Mouse (Mus musculus) intestine, embryonic 14.5 days (tissue): ENCODE data around the gene Gm43191. TPM values are rescaled to one million over a fixed set of nuclear protein-coding genes. Genes with fewer than 3 reads are reported as not detected.

Experiments
- ATAC-seq: fragments of 200-750 bp; cut with Nextera tagmentation; replicated peaks from 2 replicates; pipeline ENCODE4 v1.8.0; 2017; ENCODE audit warnings: low read depth, moderate number of reproducible peaks, moderate TSS enrichment, moderate library complexity; ENCODE audit not compliant: low FRiP score, low TSS enrichment
- DNase-seq: peaks from one replicate; pipeline ENCODE4 v3.0.0-alpha.2; 2018; ENCODE audit warnings: low spot score
- H3K27ac ChIP-seq: fragments of 300-500 bp; sonication (generic); 2 replicates; pipeline ENCODE4 v1.5.1; 2014; ENCODE audit warnings: low read depth, mild to moderate bottlenecking, control low read depth
- H3K27me3 ChIP-seq: fragments of 300-500 bp; sonication (generic); replicated peaks from 2 replicates; pipeline ENCODE4 v1.6.1; 2014; ENCODE audit warnings: low read length, control low read depth; ENCODE audit not compliant: control insufficient read depth, insufficient read depth
- H3K36me3 ChIP-seq: fragments of 300-500 bp; sonication (generic); 2 replicates; pipeline ENCODE4 v1.6.1; 2014; ENCODE audit warnings: low read length, control low read depth; ENCODE audit not compliant: control insufficient read depth, insufficient read depth
- H3K4me1 ChIP-seq: fragments of 300-500 bp; sonication (generic); replicated peaks from 2 replicates; pipeline ENCODE4 v1.6.1; 2014; ENCODE audit warnings: low read length, control low read depth, mixed read lengths; ENCODE audit not compliant: control insufficient read depth, insufficient read depth
- H3K4me2 ChIP-seq: fragments of 300-500 bp; sonication (generic); 2 replicates; pipeline ENCODE4 v1.6.1; 2014; ENCODE audit warnings: low read length
- H3K4me3 ChIP-seq: fragments of 300-500 bp; sonication (generic); 2 replicates; pipeline ENCODE4 v1.5.1; 2014; ENCODE audit warnings: low read depth, low read length, control low read depth, mixed read lengths
- H3K9ac ChIP-seq: fragments of 300-500 bp; sonication (generic); 2 replicates; pipeline ENCODE4 v1.6.1; 2014; ENCODE audit warnings: mild to moderate bottlenecking, low read length
- H3K9me3 ChIP-seq: fragments of 300-500 bp; sonication (generic); 2 replicates; pipeline ENCODE4 v1.6.1; 2016; ENCODE audit warnings: low read length, control low read depth; ENCODE audit not compliant: control insufficient read depth
- WGBS: fragments of 180-500 bp; shearing (Covaris S2); extraction: QIAGEN DNeasy Blood & Tissue Kit; methylation state at CpG from one replicate; pipeline ENCODE4 v1.1.7; 2014; 5-methylcytosine and 5-hydroxymethylcytosine counted together
- polyA plus RNA-seq: library from polyadenylated mRNA; unstranded; fragments of >200 nt; fragmentation: Nextera tagmentation; extraction: Ambion mirVana; gene quantifications from 2 replicates; pipeline ENCODE4 v1.2.1, GENCODE M21; 2014

Gm43191 gene
- polyA plus RNA-seq, 1 experiment from 2014 or later: not detected

DNA sequence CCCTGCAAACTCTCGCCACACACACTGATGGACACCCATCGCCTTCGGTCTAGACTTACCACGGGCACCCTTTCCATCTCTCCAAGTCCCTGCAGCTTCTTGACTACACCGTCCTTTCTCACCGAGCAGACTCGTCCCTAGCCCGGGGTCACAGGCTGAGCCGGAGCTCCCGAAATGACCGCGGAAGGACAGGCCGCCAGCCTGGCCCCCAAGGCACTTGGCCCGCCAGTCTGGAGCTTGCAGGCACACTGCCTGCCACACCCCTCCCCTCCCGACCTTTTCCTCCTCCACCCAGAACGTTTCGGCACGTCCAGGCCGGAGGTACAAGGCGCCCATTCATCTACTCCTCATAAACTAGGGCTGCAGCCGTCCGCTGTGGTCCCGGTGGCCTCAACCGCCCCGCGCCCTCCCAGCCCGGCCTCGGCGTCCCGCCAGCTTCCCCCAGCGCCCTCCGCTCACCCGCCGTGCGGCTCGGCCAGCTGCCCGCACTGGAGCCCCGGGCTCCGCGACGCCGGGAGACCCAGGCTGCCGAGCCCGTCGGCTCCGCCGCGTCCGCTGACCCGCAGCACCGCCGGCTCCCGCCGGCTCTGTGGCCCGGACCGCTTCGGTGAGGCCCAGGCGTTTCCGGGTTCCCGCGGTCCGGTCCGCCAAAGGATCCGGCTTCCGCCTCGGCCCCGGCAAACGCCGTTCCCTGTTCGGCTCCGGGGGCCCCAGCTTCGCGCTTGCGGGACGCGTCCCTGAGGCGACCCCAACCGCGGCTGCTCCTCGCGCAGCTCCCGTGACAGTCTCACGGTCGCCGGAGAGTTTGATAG is 30.8 kb upstream of the Gm43191 start:
- no peaks in the 10 kb centered on the region for H3K9me3 ChIP-seq
- H3K9ac ChIP-seq: peak overlapping the region; percentile 92
- peak overlapping the region; percentile 74 for H3K27ac ChIP-seq
- peaks cover 4% of the 10 kb centered on the region for H3K36me3 ChIP-seq
- ATAC-seq: peak; percentile 91
- WGBS: under 1% methylated on average over 85 of the region's 85 CpGs
- H3K27me3 ChIP-seq: no peaks in the 10 kb centered on the region
- peaks cover 7% of the 10 kb centered on the region for H3K4me1 ChIP-seq
- H3K4me3 ChIP-seq: peak overlapping the region; percentile 87
- DNase-seq: peak; percentile 88
- peak overlapping the region; percentile 94 for H3K4me2 ChIP-seq

DNA sequence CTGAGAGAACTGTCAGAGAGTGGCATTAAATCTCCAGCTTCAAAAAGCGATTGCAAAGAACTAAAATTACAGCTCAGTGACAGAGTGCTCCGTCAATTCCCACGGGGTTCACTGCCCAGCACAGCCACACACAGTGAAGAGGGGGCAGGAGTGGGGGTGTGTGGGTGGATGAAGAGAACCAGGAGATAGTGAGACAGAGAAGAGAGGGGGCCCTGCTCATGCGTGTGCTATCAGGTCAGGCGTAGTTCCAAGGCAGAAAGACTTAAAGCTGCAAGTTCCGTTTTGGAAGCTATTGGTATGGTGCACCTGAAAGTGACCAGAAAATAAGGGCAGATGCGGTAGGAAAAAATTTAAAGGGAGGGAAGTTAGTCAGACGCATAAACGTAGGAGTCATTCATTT is 29.9 kb upstream of the Gm43191 start:
- peak overlapping the region; percentile 94 for H3K4me2 ChIP-seq
- WGBS: 47% methylated on average over 9 of the region's 9 CpGs
- H3K27me3 ChIP-seq: no peaks in the 10 kb centered on the region
- H3K4me3 ChIP-seq: peak overlapping the region; percentile 87
- peaks cover 12% of the 10 kb centered on the region for H3K36me3 ChIP-seq
- no peaks in the 10 kb centered on the region for H3K9me3 ChIP-seq
- H3K27ac ChIP-seq: no peak overlapping the region
- DNase-seq: no peak
- H3K4me1 ChIP-seq: peaks cover 7% of the 10 kb centered on the region
- ATAC-seq: no peak
- no peak overlapping the region for H3K9ac ChIP-seq

DNA sequence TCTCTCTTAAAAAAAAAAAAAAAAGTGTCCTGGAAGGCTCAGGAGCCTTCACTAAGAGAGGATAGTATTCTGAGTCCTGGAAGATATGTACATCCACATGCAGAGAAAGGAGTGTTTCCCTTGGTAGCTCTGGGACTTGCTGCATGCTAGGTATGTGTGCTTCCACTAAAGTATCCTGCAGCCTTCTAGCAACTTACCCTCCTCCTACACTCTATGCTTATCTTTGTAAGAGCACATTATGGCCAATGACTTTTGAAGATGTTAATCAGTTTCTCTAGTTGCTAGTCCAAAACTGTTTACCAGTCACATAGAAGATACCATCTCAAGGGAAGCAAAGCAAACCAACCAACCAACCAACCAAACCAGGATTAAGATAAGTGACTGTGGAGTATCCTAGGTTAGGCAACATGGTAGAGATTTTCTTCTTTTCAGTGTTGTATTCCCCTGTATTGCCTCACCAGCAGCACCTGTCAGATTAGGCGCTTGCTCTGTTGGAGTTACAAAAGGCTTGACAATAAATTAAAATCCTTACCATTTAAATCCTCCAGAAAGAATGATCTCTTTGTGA is 24.7 kb upstream of the Gm43191 start:
- no peaks in the 10 kb centered on the region for H3K27me3 ChIP-seq
- peaks cover 16% of the 10 kb centered on the region for H3K36me3 ChIP-seq
- H3K27ac ChIP-seq: no peak overlapping the region
- no peak for ATAC-seq
- no peaks in the 10 kb centered on the region for H3K4me1 ChIP-seq
- DNase-seq: no peak
- H3K4me2 ChIP-seq: no peak overlapping the region
- H3K9ac ChIP-seq: no peak overlapping the region
- H3K4me3 ChIP-seq: no peak overlapping the region
- no peaks in the 10 kb centered on the region for H3K9me3 ChIP-seq
- WGBS: 85% methylated on average over 1 of the region's 1 CpGs

DNA sequence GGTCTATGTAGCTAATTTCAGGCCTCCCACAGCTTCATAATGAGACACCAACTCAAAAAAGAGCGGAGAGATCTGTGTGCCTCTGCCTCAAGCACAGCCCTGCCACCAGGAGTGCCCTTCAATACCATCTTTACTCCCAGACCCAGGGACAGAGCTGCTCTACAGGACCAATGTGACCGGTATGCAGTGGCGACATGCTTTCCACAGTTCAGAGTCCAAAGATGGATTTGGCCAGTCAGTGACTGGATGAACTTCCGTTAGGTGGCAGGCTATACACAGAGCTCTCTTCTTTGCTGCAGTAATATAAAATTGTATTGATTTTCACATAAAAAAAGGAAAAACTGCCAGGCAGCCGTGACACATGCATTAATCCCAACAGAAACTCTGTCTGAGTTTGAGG is 22.8 kb upstream of the Gm43191 start:
- Histone ChIP-seq H3K9me3 (no peaks in the 10 kb centered on the region), H3K4me3 (no peak overlapping the region), H3K36me3 (peaks cover 16% of the 10 kb centered on the region), H3K9ac (no peak overlapping the region), H3K4me1 (no peaks in the 10 kb centered on the region), H3K4me2 (no peak overlapping the region), H3K27me3 (no peaks in the 10 kb centered on the region), H3K27ac (no peak overlapping the region)
- WGBS: 90% methylated on average over 5 of the region's 5 CpGs
- ATAC-seq (0 out of 2 replicates have a peak, but pooled peaks have one; percentile 40), DNase-seq (no peak)

DNA sequence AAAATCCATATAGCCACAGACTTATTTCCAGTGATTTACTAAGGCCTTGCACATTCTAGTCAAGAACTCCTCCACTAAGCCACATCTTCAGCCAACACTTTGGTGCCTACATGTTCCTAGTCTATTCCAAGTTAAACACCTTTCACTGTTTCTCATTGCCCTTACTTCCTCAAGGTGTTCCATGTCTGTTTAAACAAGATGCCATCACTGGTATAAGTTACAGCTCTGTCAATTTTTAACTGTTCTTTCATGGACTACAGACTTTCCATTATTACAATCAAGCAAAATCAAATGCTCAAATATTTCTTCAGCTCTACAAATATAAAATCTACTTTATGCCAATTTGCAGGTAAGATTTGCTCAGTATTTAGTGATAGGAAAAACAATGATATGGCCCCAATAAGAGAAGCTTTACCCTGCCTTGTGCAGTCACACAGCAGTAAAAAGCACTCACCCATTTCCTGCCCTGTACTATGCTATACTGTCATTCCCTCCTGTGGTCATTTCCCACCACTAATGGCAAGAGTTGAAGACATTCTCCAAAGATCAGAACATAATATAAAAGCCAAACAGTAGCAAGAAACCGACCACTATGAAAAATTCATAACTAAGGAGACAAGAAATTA is 21.7 kb upstream of the Gm43191 start:
- H3K27ac ChIP-seq: no peak overlapping the region
- no peak overlapping the region for H3K4me3 ChIP-seq
- H3K4me1 ChIP-seq: no peaks in the 10 kb centered on the region
- H3K27me3 ChIP-seq: no peaks in the 10 kb centered on the region
- peaks cover 16% of the 10 kb centered on the region for H3K36me3 ChIP-seq
- H3K9me3 ChIP-seq: no peaks in the 10 kb centered on the region
- no peak overlapping the region for H3K9ac ChIP-seq
- DNase-seq (no peak), ATAC-seq (no peak)
- 85% methylated on average over 1 of the region's 1 CpGs for WGBS
- no peak overlapping the region for H3K4me2 ChIP-seq

DNA sequence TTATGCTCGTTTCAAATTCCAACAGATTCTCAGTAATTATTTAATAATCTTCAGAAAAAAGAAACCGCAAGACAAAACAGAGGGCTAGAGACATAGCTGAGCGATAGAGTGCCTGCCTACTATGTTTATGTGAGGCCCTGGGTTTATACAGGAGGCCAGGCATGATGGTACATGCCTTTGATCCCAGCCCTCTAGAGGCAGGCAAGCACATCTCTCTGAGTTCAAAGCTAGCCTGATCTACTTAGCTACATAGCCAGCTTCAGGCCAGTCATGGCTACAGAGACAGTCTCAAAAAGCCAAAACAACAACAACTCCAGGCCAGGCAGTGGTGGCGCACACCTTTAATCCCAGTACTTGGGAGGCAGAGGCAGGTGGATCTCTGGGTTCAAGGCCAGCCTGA is 20.5 kb upstream of the Gm43191 start:
- no peak overlapping the region for H3K4me2 ChIP-seq
- no peaks in the 10 kb centered on the region for H3K4me1 ChIP-seq
- ATAC-seq (no peak), DNase-seq (no peak)
- H3K9ac ChIP-seq: no peak overlapping the region
- peaks cover 10% of the 10 kb centered on the region for H3K36me3 ChIP-seq
- no peaks in the 10 kb centered on the region for H3K9me3 ChIP-seq
- WGBS: 92% methylated on average over 4 of the region's 4 CpGs
- no peaks in the 10 kb centered on the region for H3K27me3 ChIP-seq
- H3K4me3 ChIP-seq: no peak overlapping the region
- H3K27ac ChIP-seq: no peak overlapping the region

DNA sequence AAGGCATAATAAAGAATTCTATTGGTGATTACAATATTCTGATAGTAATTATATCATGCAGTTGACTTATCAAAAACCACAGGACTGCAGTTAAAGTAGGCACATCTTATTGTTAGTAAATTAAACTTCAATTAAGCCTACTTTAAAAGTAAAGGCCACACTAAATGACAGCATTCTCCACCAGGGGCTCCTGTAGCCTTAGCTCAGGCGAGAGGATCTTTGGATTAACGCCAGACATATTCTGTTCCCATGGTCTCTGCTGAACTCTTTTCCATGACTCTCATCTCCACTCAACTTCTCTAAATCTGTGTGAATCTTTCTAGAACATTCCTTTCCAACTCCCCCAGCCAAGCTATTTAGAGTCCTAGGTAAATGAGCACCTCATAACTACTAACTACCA is 17.7 kb upstream of the Gm43191 start:
- H3K36me3 ChIP-seq: peaks cover under 1% of the 10 kb centered on the region; the same call in 1 of the 2 replicates
- no peak overlapping the region for H3K4me2 ChIP-seq
- H3K4me3 ChIP-seq: no peak overlapping the region
- no peaks in the 10 kb centered on the region for H3K27me3 ChIP-seq
- H3K9ac ChIP-seq: no peak overlapping the region
- WGBS: 71% methylated on average over 2 of the region's 2 CpGs
- H3K9me3 ChIP-seq: no peaks in the 10 kb centered on the region
- no peaks in the 10 kb centered on the region for H3K4me1 ChIP-seq
- ATAC-seq: no peak
- DNase-seq: no peak
- H3K27ac ChIP-seq: no peak overlapping the region

DNA sequence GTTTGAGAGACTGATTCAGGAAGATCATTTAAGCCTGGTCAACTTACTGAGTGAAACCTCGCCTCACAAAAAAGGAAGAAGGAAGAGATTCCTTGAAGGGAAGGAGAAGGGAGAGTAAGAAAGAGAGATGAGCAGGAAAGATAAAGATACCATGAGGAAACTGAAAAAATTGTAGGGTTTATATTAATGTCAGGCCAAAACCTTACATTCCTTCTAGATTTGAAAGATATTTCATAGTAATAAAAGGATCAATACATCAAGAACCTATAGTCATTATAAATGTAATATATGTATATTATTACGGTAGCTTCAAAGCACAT is 14.6 kb upstream of the Gm43191 start:
- Histone ChIP-seq H3K27ac (no peak overlapping the region), H3K9ac (no peak overlapping the region), H3K4me2 (no peak overlapping the region), H3K9me3 (no peaks in the 10 kb centered on the region), H3K27me3 (no peaks in the 10 kb centered on the region), H3K36me3 (no peaks in the 10 kb centered on the region; the same call in 1 of the 2 replicates), H3K4me1 (no peaks in the 10 kb centered on the region), H3K4me3 (no peak overlapping the region)
- ATAC-seq (no peak), DNase-seq (no peak)
- WGBS: 88% methylated on average over 2 of the region's 2 CpGs
